In genomic region chr2:166675588-166676444, GRCm38 (mm10) we compare ENCODE assay signal across 11 mouse cellular contexts. TPM values are rescaled to one million over a fixed set of nuclear protein-coding genes. Genes with fewer than 3 reads are reported as not detected.
DNase-seq lines count a peak whose midpoint lies in the region; ATAC-seq and TF ChIP-seq lines count a peak whose summit lies in the region.
"Had no signal": no experiment of that assay in that cellular context is flagged by ENCODE, and none has a peak within 500 bp of the region (broad histone marks: within the 10 kb centered on the region; RNA-seq: fewer than 3 reads in every experiment).

No protein-coding gene starts in this region.

- H3K36me3 ChIP-seq in intestine, postnatal 0 days (ENCODE audit: control insufficient read depth, insufficient read depth), result no peaks in the 10 kb centered on the region
- no peaks in the 10 kb centered on the region for H3K36me3 ChIP-seq in stomach, postnatal 0 days (ENCODE audit: control insufficient read depth, insufficient read depth, low read length)
- H3K36me3 ChIP-seq: heart, embryonic 13.5 days had no signal

- TF ChIP-seq EP300 in stomach, postnatal 0 days (optimal IDR thresholded peaks at IDR 0.05), result no peak

- no peak overlapping the region for H3K4me3 ChIP-seq in intestine, postnatal 0 days (ENCODE audit: low read depth, low read length)
- no peak overlapping the region for H3K4me3 ChIP-seq in stomach, postnatal 0 days (ENCODE audit: low read depth, low read length)
- H3K4me3 ChIP-seq: heart, embryonic 13.5 days had no signal

- WGBS in intestine, postnatal 0 days, result 41% methylated on average over 14 of the region's 14 CpGs
- 44% methylated on average over 14 of the region's 14 CpGs for WGBS in stomach, postnatal 0 days

- no peaks in the 10 kb centered on the region for H3K9me3 ChIP-seq in intestine, postnatal 0 days (ENCODE audit: control insufficient read depth)
- no peaks in the 10 kb centered on the region for H3K9me3 ChIP-seq in stomach, postnatal 0 days (ENCODE audit: control insufficient read depth, low read length)

- no peaks in the 10 kb centered on the region for H3K27me3 ChIP-seq in intestine, postnatal 0 days (replicated peaks; ENCODE audit: control insufficient read depth, insufficient read depth, low read length)
- no peaks in the 10 kb centered on the region for H3K27me3 ChIP-seq in stomach, postnatal 0 days (ENCODE audit: control insufficient read depth, insufficient read depth, low read length)
- H3K27me3 ChIP-seq: heart, embryonic 13.5 days had no signal

- H3K4me2 ChIP-seq in intestine, postnatal 0 days (replicated peaks; ENCODE audit: low read depth), result peak overlapping the region; percentile 30
- 0 out of 2 replicates have a peak overlapping the region, but pooled peaks have one; percentile 14 for H3K4me2 ChIP-seq in stomach, postnatal 0 days (replicated peaks; ENCODE audit: low read depth)
- H3K4me2 ChIP-seq: heart, embryonic 13.5 days had no signal

- no peaks in the 10 kb centered on the region for H3K4me1 ChIP-seq in intestine, postnatal 0 days (replicated peaks; ENCODE audit: control insufficient read depth, insufficient read depth, low read length)
- no peaks in the 10 kb centered on the region for H3K4me1 ChIP-seq in stomach, postnatal 0 days (replicated peaks; ENCODE audit: control insufficient read depth, insufficient read depth)

- DNase-seq in embryo, embryonic 10 days (ENCODE audit: low spot score), result peak; percentile 72
- DNase-seq in embryo, embryonic 11 days, result no peak
- peak; percentile 20 for DNase-seq in thymus, postnatal 14 days
- no peak for DNase-seq in thymus, postnatal 36 days
- peak; percentile 38 for DNase-seq in stomach, postnatal 0 days (ENCODE audit: low spot score)
- DNase-seq in B cell, adult 2 months, result no peak
- DNase-seq in layer of hippocampus, adult 8-10 months (ENCODE audit: low spot score in 2 of 2), result no peak
- DNase-seq: cerebellum, postnatal 36 days; lung, postnatal 36 days had no signal

- H3K27ac ChIP-seq in intestine, postnatal 0 days (ENCODE audit: low read depth, low read length), result no peak overlapping the region
- H3K27ac ChIP-seq in stomach, postnatal 0 days (replicated peaks), result no peak overlapping the region
- H3K27ac ChIP-seq: heart, embryonic 13.5 days had no signal

- H3K9ac ChIP-seq in intestine, postnatal 0 days (ENCODE audit: low read depth, low read length), result no peak overlapping the region
- no peak overlapping the region for H3K9ac ChIP-seq in stomach, postnatal 0 days (ENCODE audit: low read length)
- H3K9ac ChIP-seq: heart, embryonic 13.5 days had no signal

- no peak for TF ChIP-seq CTCF in intestine, postnatal 0 days (IDR thresholded peaks at IDR 0.05; ENCODE audit: low read depth)
- TF ChIP-seq CTCF in stomach, postnatal 0 days (IDR thresholded peaks at IDR 0.05; ENCODE audit: low read depth), result no peak

- ATAC-seq in intestine, postnatal 0 days, result peak; percentile 34
- 0 out of 2 replicates have a peak, but pooled peaks have one; percentile 31 for ATAC-seq in stomach, postnatal 0 days (ENCODE audit: low FRiP score, low TSS enrichment)

RNA-seq across cellular contexts. Expression of gene Prex1, which starts 37.8 kb away (rescaled TPM):
- polyA plus RNA-seq in intestine, postnatal 0 days (2015; fragmentation: Nextera tagmentation; extraction: Ambion mirVana), result 4.0 TPM in 2 replicates
- 12.0 and 12.8 TPM in 2 replicates for polyA plus RNA-seq in stomach, postnatal 0 days (2015; fragmentation: Nextera tagmentation; extraction: Ambion mirVana)
- total RNA-seq in layer of hippocampus, adult 8-10 months (2022), result 10 to 100 TPM; 67.2 to 81.3 (median 74.2) TPM

Comparison
In these comparisons a context has a peak if more than half of its experiments do, and no peak if none do; other contexts are left out.
1. DNase-seq: peak in embryo, embryonic 10 days (single experiment), thymus, postnatal 14 days (single experiment) and stomach, postnatal 0 days (single experiment); none in embryo, embryonic 11 days (single experiment), thymus, postnatal 36 days (0 of 2), B cell, adult 2 months (0 of 2) and layer of hippocampus, adult 8-10 months (0 of 2).